Mouse (Mus musculus): ENCODE results near the gene Prkch.

- no peak for TF ChIP-seq CTCF (IDR thresholded peaks at IDR 0.05; ENCODE audit: low read depth)
- TF ChIP-seq EP300 (IDR thresholded peaks at IDR 0.05; ENCODE audit: low read depth) = no peak
These were observed 142.4 kb downstream of the Prkch start for GRCm38 (mm10) chr12:73727046-73727445.
